Mouse (Mus musculus): Measurements from ENCODE around the gene Hoxa10. TPM values are rescaled to one million over a fixed set of nuclear protein-coding genes. Genes with fewer than 3 reads are reported as not detected.

Hoxa10 gene
- polyA plus RNA-seq, 1 experiment from 2014 or later, result 0.06 TPM

DNA sequence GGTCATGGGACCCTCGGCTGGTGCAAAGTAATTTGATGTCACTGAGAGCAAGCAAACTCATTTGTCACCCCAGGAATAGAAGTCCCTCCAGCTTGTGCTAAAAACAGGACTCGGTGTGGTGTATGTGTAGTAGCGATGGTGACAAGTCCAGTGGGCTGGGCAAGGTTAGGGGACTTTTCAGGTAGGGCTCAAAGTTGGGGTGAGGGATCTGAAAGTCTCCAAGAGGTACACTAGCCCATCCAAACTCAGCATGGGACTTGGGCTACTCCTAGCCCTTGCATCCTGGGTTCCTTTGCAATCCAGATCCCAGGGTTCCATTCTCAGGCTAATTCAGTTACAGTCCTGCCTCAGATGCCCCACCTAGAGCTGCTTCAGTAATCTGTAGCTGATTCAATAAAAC, 28.1 kb upstream of the Hoxa10 start:
- no peak for DNase-seq (ENCODE audit: low spot score)
- Histone ChIP-seq H3K4me3 (no peak overlapping the region), H3K9me3 (replicated peaks) (no peaks in the 10 kb centered on the region), H3K27ac (replicated peaks) (no peak overlapping the region), H3K27me3 (ENCODE audit: low read depth, poor library complexity, severe bottlenecking) (peaks cover 100% of the 10 kb centered on the region), H3K36me3 (no peaks in the 10 kb centered on the region), H3K4me1 (no peaks in the 10 kb centered on the region)
- 2% methylated on average over 3 of the region's 3 CpGs for WGBS

DNA sequence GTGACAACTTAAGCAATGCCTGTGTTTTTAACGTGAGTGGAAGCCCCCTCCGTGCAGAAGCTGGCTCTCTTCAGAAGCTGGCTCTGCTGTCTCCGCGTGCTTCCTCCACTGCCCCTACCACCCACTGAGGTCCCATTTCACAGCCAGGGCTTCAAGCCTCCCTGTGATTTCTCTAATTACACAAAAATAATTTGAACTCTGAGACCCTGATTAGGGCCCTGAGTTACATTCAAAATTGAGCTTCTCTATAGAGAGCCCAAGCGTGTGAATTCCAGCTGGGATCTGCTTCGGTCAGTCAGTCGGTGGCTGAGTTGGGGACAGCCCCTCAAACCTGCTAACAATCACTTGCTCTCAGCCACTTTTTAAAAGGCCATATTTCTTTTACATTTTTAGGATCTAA, 27.7 kb upstream of the Hoxa10 start:
- Histone ChIP-seq H3K36me3 (no peaks in the 10 kb centered on the region), H3K27ac (replicated peaks) (no peak overlapping the region), H3K4me1 (no peaks in the 10 kb centered on the region), H3K27me3 (ENCODE audit: low read depth, poor library complexity, severe bottlenecking) (peaks cover 100% of the 10 kb centered on the region), H3K4me3 (no peak overlapping the region), H3K9me3 (replicated peaks) (no peaks in the 10 kb centered on the region)
- peak; percentile 28 for DNase-seq (ENCODE audit: low spot score)
- whole genome bisulfite sequencing, result 1% methylated on average over 7 of the region's 7 CpGs

DNA sequence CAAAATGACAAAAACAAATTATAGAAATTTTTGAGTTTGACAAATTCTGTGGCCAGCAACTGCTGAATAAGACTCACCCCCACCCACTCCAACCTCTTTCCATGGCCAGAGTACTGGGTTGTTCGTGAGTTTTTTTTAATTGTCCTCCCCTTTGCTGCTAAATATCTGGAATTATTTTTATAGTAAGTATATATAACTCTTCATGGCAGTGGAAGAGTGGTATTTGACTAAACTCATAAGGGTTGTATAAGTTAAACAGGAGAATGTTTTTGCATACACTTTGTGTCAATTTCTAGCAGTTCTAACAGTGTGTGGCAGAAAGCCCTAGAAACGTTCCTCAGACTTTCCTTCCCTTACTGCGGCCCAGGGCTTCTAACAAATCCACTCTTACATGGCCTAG, 27.0 kb upstream of the Hoxa10 start:
- Histone ChIP-seq H3K4me1 (no peaks in the 10 kb centered on the region), H3K27me3 (ENCODE audit: low read depth, poor library complexity, severe bottlenecking) (peaks cover 100% of the 10 kb centered on the region), H3K4me3 (no peak overlapping the region), H3K9me3 (replicated peaks) (no peaks in the 10 kb centered on the region), H3K27ac (replicated peaks) (no peak overlapping the region), H3K36me3 (no peaks in the 10 kb centered on the region)
- WGBS, result 5% methylated on average over 3 of the region's 3 CpGs
- no peak for DNase-seq (ENCODE audit: low spot score)

DNA sequence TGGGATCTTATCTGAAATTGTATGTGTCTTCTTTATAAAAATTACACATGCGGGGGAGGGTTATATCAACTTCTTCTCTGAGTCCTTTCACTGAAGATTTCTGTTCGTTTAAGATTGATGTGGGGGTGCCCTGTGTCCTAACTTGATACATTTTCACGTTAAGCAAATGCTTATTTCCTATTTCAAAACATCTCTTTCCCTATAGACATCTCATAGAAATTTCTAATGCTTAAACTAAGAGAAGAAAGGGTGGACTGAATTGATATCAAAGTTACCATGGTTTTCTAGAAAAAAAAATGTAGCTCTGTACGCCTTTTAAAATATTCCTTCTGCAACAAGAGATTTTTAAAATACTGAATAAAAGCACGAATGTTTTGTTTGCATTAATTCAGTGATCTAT, 26.6 kb upstream of the Hoxa10 start:
- no peaks in the 10 kb centered on the region for H3K9me3 ChIP-seq (replicated peaks)
- no peak overlapping the region for H3K4me3 ChIP-seq
- H3K4me1 ChIP-seq, result no peaks in the 10 kb centered on the region
- H3K36me3 ChIP-seq, result no peaks in the 10 kb centered on the region
- whole genome bisulfite sequencing, result 20% methylated on average over 5 of the region's 5 CpGs
- peaks cover 100% of the 10 kb centered on the region for H3K27me3 ChIP-seq (ENCODE audit: low read depth, poor library complexity, severe bottlenecking)
- DNase-seq (ENCODE audit: low spot score), result no peak
- H3K27ac ChIP-seq (replicated peaks), result no peak overlapping the region

DNA sequence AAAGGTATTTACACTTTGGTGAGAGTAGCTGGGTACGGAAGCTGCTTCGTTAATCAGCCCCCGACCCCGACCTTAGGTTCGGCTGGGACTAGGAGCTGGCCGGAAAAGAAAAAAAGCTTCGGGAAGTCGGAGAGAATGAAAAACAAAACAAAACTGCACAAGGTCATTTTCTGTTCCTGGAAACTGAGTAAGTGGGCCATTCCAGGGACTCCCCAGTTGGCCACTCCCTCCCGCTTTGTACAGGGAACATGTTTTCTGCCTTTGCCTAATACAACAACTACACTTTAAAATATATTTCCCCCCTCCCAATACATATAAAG, 26.0 kb upstream of the Hoxa10 start:
- Histone ChIP-seq H3K4me1 (no peaks in the 10 kb centered on the region), H3K36me3 (no peaks in the 10 kb centered on the region), H3K27me3 (ENCODE audit: low read depth, poor library complexity, severe bottlenecking) (peaks cover 100% of the 10 kb centered on the region), H3K4me3 (no peak overlapping the region), H3K27ac (replicated peaks) (no peak overlapping the region), H3K9me3 (replicated peaks) (no peaks in the 10 kb centered on the region)
- WGBS, result 2% methylated on average over 9 of the region's 9 CpGs
- no peak for DNase-seq (ENCODE audit: low spot score)

DNA sequence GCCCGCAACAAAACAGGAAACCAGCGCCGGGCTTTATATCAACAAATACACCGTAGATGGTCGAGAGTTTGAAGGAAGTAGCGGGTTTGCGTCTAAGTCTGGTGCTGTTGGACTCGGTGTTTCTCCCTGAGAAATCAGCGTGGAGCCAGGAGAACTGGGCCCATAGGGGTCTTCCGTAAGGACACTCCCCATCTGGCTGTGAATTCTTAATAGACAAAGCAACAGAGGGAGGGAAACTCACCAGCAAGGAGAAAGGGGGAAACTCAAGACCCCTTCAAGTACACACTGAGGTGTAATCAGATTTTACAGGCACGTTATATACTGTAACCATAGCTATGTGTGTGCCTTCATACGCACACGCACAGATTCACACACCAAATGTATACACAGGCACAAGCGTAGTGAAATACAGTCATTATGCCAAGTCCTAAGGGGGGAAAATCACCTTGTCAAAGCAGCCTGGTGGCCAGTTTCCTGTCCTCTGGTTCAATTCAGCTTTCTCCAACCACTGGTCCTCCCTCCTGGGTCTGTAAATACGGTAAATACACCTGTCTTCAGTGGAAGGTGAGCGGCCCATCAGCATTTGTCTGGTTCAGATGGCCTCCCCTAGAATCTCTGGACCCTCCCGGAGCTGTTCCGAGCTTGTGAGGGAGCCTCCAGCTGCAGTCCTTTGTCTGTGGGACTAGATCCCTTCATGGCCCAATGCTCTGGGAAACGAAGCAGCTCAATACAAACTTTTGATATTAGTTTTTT, 25.4 kb upstream of the Hoxa10 start:
- WGBS, result 1% methylated on average over 19 of the region's 19 CpGs
- Histone ChIP-seq H3K27ac (replicated peaks) (no peak overlapping the region), H3K4me1 (peaks cover 1% of the 10 kb centered on the region; the same call in 1 of the 2 replicates), H3K4me3 (no peak overlapping the region), H3K9me3 (replicated peaks) (no peaks in the 10 kb centered on the region), H3K36me3 (no peaks in the 10 kb centered on the region), H3K27me3 (ENCODE audit: low read depth, poor library complexity, severe bottlenecking) (peaks cover 100% of the 10 kb centered on the region)
- DNase-seq (ENCODE audit: low spot score), result peak; percentile 55

DNA sequence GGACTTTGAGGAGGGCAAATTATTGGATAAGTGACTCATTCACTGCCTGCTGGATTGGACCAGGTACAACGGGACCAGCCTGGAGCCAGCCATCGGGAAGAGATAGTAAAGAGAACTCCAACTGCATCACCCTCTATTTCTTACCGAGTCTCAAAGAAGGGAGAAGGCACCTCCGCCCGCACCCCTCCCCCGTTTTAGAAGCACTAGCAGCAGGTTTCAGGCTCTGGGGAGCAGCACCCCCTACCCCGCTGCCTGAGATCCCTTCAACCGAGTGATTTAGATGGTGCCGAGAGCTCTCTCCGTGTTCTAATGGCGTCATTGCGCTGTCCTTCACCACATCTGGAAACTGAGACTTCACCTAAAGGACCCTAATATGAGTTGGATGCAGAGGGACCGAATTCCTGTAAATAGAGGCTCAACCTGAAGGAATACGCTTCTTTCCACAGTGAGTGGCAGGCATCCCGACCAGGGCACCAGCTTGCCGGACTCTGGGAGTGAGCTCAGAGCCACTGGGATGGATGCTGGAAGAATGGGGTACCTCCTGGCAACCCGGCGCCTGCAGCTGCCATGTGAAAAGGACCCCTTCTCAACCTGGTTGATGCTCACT, 24.8 kb upstream of the Hoxa10 start:
- no peak overlapping the region for H3K27ac ChIP-seq (replicated peaks)
- no peaks in the 10 kb centered on the region for H3K9me3 ChIP-seq (replicated peaks)
- peak; percentile 51 for DNase-seq (ENCODE audit: low spot score)
- 2% methylated on average over 18 of the region's 18 CpGs for WGBS
- peaks cover 8% of the 10 kb centered on the region for H3K4me1 ChIP-seq
- no peak overlapping the region for H3K4me3 ChIP-seq
- peaks cover 100% of the 10 kb centered on the region for H3K27me3 ChIP-seq (ENCODE audit: low read depth, poor library complexity, severe bottlenecking)
- H3K36me3 ChIP-seq, result no peaks in the 10 kb centered on the region

DNA sequence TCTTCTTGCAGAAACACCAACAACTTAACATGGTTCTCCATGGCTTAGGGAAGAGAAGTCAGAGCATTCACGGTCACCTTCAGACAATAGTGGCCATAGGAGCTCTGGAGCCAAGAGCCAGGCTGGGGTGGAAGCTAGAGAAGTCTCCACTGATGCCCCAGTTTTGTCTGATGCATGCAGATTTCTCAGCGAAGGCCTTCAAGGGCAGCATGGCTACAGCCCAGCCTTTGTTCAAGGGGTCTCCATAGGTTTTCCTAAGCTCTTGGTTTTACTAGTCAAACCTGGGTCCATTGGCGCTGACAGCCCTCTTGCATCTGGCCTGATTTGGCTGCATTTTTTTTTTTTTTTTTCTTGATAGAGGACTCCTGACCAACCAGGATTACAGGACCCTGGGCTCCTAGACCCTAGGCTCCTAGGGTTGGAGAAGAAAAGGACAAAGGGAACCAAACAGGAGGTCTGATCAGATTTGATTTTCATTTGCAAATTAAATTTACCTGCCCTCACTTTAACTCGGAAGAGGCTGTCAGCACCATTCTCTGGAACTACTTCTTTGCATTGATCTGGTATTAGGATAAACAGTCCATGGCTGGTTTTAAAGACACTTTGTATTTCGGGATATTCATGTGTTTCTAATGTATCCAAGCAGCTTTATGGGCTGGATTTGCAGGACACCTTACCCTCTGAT, 23.6 kb upstream of the Hoxa10 start:
- 2% methylated on average over 5 of the region's 5 CpGs for WGBS
- Histone ChIP-seq H3K4me1 (peaks cover 15% of the 10 kb centered on the region), H3K27ac (replicated peaks) (no peak overlapping the region), H3K9me3 (replicated peaks) (no peaks in the 10 kb centered on the region), H3K36me3 (no peaks in the 10 kb centered on the region), H3K27me3 (ENCODE audit: low read depth, poor library complexity, severe bottlenecking) (peaks cover 100% of the 10 kb centered on the region), H3K4me3 (no peak overlapping the region)
- peak; percentile 43 for DNase-seq (ENCODE audit: low spot score)

DNA sequence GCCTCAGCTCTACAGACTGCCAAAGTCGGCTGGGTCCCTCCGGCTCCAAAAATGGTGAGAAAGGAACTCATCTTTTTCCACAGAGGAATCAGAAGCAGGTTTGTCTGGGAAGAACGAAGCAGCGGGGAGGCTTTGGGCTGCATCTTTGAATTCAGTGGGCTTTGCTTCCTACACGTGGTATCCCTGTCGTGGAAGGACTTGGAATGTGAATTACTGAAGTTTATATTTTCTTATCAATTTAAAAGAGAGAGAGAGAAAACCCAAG, 22.6 kb upstream of the Hoxa10 start:
- Histone ChIP-seq H3K4me1 (peaks cover 15% of the 10 kb centered on the region), H3K9me3 (replicated peaks) (no peaks in the 10 kb centered on the region), H3K27me3 (ENCODE audit: low read depth, poor library complexity, severe bottlenecking) (peaks cover 100% of the 10 kb centered on the region), H3K27ac (replicated peaks) (no peak overlapping the region), H3K36me3 (no peaks in the 10 kb centered on the region), H3K4me3 (no peak overlapping the region)
- 1% methylated on average over 6 of the region's 6 CpGs for WGBS
- DNase-seq (ENCODE audit: low spot score), result no peak

DNA sequence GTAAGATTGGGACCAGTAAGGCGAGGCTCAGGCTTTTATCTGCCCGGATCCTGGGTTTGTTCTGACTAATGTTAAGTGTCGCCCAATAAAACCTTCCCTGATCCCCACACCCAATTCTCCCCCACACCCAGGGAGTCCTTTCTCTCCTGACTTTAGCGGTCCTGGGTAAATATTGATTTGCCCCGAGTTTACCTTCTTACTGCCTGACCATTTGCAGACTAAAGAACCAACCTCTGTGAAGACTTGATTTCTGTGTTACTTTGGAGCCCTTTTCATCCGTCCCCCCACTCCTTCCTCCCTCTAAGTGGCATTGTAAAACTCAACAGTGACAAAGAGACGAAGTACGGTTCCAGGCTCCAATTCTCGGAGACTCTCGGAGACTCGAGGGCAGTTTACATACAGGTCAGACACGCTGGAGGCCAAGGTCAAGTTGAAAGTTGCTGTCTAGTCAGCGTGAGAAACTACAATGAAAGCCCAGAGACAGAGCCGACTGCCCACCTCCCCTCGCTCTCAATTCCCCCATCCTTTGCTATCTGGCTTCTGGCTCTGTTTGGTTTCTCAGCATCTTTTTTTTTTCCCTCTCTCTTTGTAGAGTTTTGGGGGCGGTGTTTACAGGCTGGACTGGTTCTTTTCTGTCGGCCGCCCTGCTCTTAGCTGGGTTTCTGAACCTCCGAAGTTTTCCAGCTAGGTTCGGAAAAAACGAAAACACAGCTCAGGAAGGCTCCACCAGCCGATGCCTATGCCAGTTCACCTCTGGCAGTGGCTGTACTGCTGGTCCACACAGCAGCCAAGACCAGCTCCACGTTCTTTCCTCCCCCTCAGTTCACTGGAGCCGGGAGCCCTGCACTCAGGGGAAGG, 22.0 kb upstream of the Hoxa10 start:
- peaks cover 100% of the 10 kb centered on the region for H3K27me3 ChIP-seq (ENCODE audit: low read depth, poor library complexity, severe bottlenecking)
- no peak overlapping the region for H3K27ac ChIP-seq (replicated peaks)
- DNase-seq (ENCODE audit: low spot score), result peak; percentile 54
- WGBS, result 2% methylated on average over 24 of the region's 24 CpGs
- H3K9me3 ChIP-seq (replicated peaks), result no peaks in the 10 kb centered on the region
- no peaks in the 10 kb centered on the region for H3K36me3 ChIP-seq
- peaks cover 15% of the 10 kb centered on the region for H3K4me1 ChIP-seq
- no peak overlapping the region for H3K4me3 ChIP-seq

DNA sequence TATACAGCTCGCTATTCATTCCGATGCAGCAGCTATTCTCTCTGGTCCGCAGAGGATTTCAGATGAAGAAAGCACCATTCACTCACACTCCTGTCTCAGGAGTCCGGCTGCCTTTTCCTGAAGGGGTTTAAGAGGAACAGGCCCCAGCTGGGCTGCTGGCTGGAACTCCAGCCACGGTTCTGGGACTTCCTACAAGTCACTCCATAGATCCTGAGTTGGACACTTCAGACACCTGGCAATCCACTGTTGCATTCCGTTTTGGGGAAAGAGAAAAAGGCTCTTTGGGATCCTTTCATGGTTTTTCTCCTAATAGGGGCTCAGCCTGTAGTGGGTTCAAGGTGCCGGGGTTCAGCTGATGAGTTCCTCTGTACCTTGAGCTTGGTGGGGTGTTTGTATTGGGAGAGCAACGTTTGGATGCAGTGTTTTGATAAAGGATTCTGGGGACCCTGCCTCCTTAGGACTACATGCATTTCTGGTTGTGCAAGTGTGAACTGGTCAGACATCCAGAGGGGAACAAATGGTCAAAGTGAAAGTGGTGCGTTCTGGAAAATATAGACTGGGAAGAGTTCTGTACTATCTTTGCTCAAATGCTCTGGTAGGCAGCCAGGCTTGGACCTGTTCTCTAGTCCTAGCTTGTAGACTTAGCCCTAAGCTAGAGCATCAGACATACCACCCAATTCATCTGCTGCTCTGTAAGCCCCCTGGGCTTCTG, 21.3 kb upstream of the Hoxa10 start:
- Histone ChIP-seq H3K4me1 (peaks cover 15% of the 10 kb centered on the region), H3K9me3 (replicated peaks) (no peaks in the 10 kb centered on the region), H3K4me3 (no peak overlapping the region), H3K27ac (replicated peaks) (no peak overlapping the region), H3K36me3 (no peaks in the 10 kb centered on the region), H3K27me3 (ENCODE audit: low read depth, poor library complexity, severe bottlenecking) (peaks cover 100% of the 10 kb centered on the region)
- DNase-seq (ENCODE audit: low spot score), result peak; percentile 49
- 3% methylated on average over 9 of the region's 9 CpGs for WGBS

Measured in midbrain, embryonic 10.5 days (tissue).